ENCODE assay signal across 19 mouse cellular contexts in genomic region chr2:168728045-168728444, GRCm38 (mm10). TPM values are rescaled to one million over a fixed set of nuclear protein-coding genes. Genes with fewer than 3 reads are reported as not detected.
DNase-seq lines count a peak whose midpoint lies in the region; ATAC-seq lines count a peak whose summit lies in the region.
"Had no signal": no experiment of that assay in that cellular context is flagged by ENCODE, and none has a peak within 500 bp of the region (broad histone marks: within the 10 kb centered on the region; RNA-seq: fewer than 3 reads in every experiment).

No protein-coding gene starts in this region.

- H3K9ac ChIP-seq in heart, embryonic 14.5 days (ENCODE audit: low read length): no peak overlapping the region
- H3K9ac ChIP-seq: embryonic facial prominence, embryonic 15.5 days; hindbrain, embryonic 15.5 days; limb, embryonic 15.5 days; stomach, embryonic 15.5 days had no signal

- H3K27ac ChIP-seq in heart, embryonic 14.5 days (replicated peaks in 1 of 2; ENCODE audit: control insufficient read depth in 1 of 2, insufficient read depth in 1 of 2, low read depth in 2 of 2, low read length in 2 of 2): peak overlapping the region; percentile 49 to 63; a peak in 3 of 4 replicates
- H3K27ac ChIP-seq: embryonic facial prominence, embryonic 15.5 days; hindbrain, embryonic 15.5 days; limb, embryonic 15.5 days; stomach, embryonic 15.5 days had no signal

- no peaks in the 10 kb centered on the region for H3K27me3 ChIP-seq in heart, embryonic 14.5 days (ENCODE audit: control insufficient read depth, insufficient read depth, low read length)
- H3K27me3 ChIP-seq: embryonic facial prominence, embryonic 15.5 days; hindbrain, embryonic 15.5 days; limb, embryonic 15.5 days; stomach, embryonic 15.5 days had no signal

- peak overlapping the region; percentile 32 for H3K4me2 ChIP-seq in heart, embryonic 14.5 days (ENCODE audit: low read length)
- H3K4me2 ChIP-seq: embryonic facial prominence, embryonic 15.5 days; hindbrain, embryonic 15.5 days; limb, embryonic 15.5 days; stomach, embryonic 15.5 days had no signal

- 38% methylated on average over 12 of the region's 12 CpGs for WGBS in heart, embryonic 14.5 days

- intact Hi-C loops in heart, postnatal 25 days (cut with DNase I): no loop called here

- peaks cover 10 to 14% of the 10 kb centered on the region in 2 experiments for H3K4me1 ChIP-seq in heart, embryonic 14.5 days (ENCODE audit: control insufficient read depth in 2 of 2, insufficient read depth in 2 of 2, low read length in 2 of 2)

- H3K9me3 ChIP-seq in heart, embryonic 14.5 days (ENCODE audit: control insufficient read depth, low read length): no peaks in the 10 kb centered on the region
- H3K9me3 ChIP-seq: hindbrain, embryonic 15.5 days; limb, embryonic 15.5 days; stomach, embryonic 15.5 days had no signal

- ATAC-seq in heart, embryonic 14.5 days (ENCODE audit: insufficient number of reproducible peaks, insufficient read depth, low FRiP score, low read depth): no peak
- no peak for ATAC-seq in activated CD4-positive, CD25-positive, alpha-beta regulatory T cell, adult 4 months
- ATAC-seq: CD4-positive, CD25-positive, alpha-beta regulatory T cell, adult 4 months; forebrain, embryonic 14.5 days had no signal

- DNase-seq in heart, adult 18-20 months: peak; percentile 54 to 56
- DNase-seq in heart, postnatal 25 days (ENCODE audit: low spot score): no peak
- DNase-seq in adrenal gland, adult 8-10 months: peak; percentile 31
- peak; percentile 60 for DNase-seq in adrenal gland, postnatal 14 days
- no peak for DNase-seq in Muller cell, postnatal 12 days (ENCODE audit: inconsistent ontology term)
- no peak for DNase-seq in left cerebral cortex, adult 18-20 months (ENCODE audit: low spot score in 2 of 2)
- DNase-seq: kidney, adult 2 months; lung, postnatal 10 days; midbrain, embryonic 14.5 days; thymus, postnatal 14 days had no signal

- no peak overlapping the region for H3K4me3 ChIP-seq in heart, embryonic 14.5 days (ENCODE audit: control insufficient read depth in 1 of 2, insufficient read depth in 1 of 2, low read depth in 1 of 2, low read length in 2 of 2)
- H3K4me3 ChIP-seq: embryonic facial prominence, embryonic 15.5 days; hindbrain, embryonic 15.5 days; limb, embryonic 15.5 days; stomach, embryonic 15.5 days had no signal

- no peaks in the 10 kb centered on the region for H3K36me3 ChIP-seq in heart, embryonic 14.5 days (ENCODE audit: control insufficient read depth, insufficient read depth, low read length)
- H3K36me3 ChIP-seq: embryonic facial prominence, embryonic 15.5 days; hindbrain, embryonic 15.5 days; limb, embryonic 15.5 days; stomach, embryonic 15.5 days had no signal

RNA-seq across cellular contexts. Expression of gene Atp9a, which starts 14.2 kb away (rescaled TPM):
- total RNA-seq in heart, adult 18-20 months (2021): 10 to 100 TPM; 50.2 to 56.7 TPM
- total RNA-seq in heart, postnatal 25 days (2021): 10 to 100 TPM; 44.9 to 54.1 TPM
- total RNA-seq in adrenal gland, adult 8-10 months (2022): 100 to 1,000 TPM in 2 of 4 experiments, 10 to 100 TPM in 2; 82.4 to 126 (median 105) TPM
- total RNA-seq in adrenal gland, postnatal 14 days (2021): 64.8 and 68.9 TPM in 2 replicates
- 12.9 and 14.8 TPM in 2 replicates for polyA plus RNA-seq in heart, embryonic 14.5 days (2014; fragmentation: Nextera tagmentation; extraction: Ambion mirVana)
- polyA plus RNA-seq in activated CD4-positive, CD25-positive, alpha-beta regulatory T cell, adult 4 months (2017; shearing (Covaris generic)): 1 to 10 TPM; 4.0 to 7.6 TPM
- 100 to 1,000 TPM; 417 to 436 TPM for total RNA-seq in left cerebral cortex, adult 18-20 months (2021)
- total RNA-seq: common myeloid progenitor, adult 5-6 weeks had no signal

RNA-seq across cellular contexts. Expression of gene Sall4, which starts 39.7 kb away (rescaled TPM):
- total RNA-seq in heart, adult 18-20 months (2021): 1 to 10 TPM; 1.2 to 1.9 TPM
- 1 to 10 TPM; 2.3 to 2.4 TPM for total RNA-seq in heart, postnatal 25 days (2021)
- under 1 TPM in 1 of 4 experiments, not detected in 3; 0.44 TPM for total RNA-seq in adrenal gland, adult 8-10 months (2022)
- total RNA-seq in adrenal gland, postnatal 14 days (2021): not detected in 2 replicates
- 0.84 and 1.1 TPM in 2 replicates for polyA plus RNA-seq in heart, embryonic 14.5 days (2014; fragmentation: Nextera tagmentation; extraction: Ambion mirVana)
- under 1 TPM in 1 of 2 experiments, not detected in 1; 0.17 TPM for polyA plus RNA-seq in activated CD4-positive, CD25-positive, alpha-beta regulatory T cell, adult 4 months (2017; shearing (Covaris generic))
- under 1 TPM; 0.07 to 0.44 TPM for total RNA-seq in left cerebral cortex, adult 18-20 months (2021)
- total RNA-seq: common myeloid progenitor, adult 5-6 weeks had no signal
- polyA plus RNA-seq: kidney, adult 2 months had no signal

Comparison
In these comparisons a context has a peak if more than half of its experiments do, and no peak if none do; other contexts are left out.
1. DNase-seq: peak in heart, adult 18-20 months (2 of 2), adrenal gland, adult 8-10 months (single experiment) and adrenal gland, postnatal 14 days (single experiment); none in heart, postnatal 25 days (single experiment), Muller cell, postnatal 12 days (single experiment) and left cerebral cortex, adult 18-20 months (0 of 2).